Mouse (Mus musculus): ENCODE data around the gene Has1. TPM values are rescaled to one million over a fixed set of nuclear protein-coding genes. Genes with fewer than 3 reads are reported as not detected.

The Has1 gene
- polyA plus RNA-seq, 2 experiments from 2014 or later = not detected

DNA sequence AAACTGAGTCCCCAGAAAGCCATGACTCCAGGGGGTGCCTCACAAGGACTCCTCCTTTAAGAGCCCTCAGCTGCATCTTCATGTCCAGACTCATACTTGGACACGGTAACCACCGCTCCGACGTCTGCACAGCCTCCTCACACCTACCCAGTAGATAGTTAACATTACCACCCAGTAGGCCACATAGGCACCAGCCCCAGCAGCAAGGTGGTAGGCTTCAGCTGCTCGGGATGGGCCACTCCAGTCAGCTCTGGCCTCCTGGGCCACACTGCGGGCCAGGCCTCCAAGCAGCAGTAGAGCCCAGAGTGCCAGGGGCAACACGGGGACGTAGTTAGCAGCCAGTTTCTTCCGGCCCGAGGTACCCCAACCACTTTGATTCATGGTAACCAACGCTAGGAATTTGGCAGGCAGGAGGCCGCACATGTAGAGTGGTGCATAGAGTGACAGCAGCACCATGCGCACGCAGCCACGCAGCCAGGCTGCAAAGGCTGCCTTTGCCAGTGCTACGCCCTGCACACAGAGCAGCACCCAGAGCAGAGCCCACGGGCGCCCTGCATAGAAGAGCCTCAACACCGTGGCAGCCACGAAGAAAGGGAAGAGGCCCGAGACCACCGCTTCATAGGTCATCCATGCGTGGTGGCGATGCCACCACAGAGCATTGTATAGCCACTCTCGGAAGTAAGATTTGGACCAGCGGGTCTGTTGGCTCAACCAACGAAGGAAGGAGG, 11.3 kb downstream of the Has1 start:
- no peak for ATAC-seq

DNA sequence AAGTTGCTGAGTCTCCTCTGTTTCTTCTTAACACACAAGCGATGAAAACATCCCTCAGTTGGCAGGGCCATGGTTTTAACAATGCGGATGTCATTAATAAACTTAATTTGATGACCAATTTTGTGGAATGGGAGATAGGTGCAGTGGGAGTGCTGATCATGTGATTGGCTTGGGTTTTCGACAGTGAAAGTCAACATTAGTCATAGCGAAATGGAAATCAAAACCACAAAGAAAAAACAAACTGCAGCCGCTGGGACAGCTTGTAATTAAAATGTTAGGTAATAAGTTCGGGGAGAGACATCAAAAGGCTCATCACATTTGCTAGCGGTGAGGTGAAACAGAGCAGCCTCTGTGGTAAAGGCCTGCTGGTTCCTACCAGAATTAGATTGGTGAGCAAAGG, 14.2 kb downstream of the Has1 start:
- no peak for ATAC-seq

DNA sequence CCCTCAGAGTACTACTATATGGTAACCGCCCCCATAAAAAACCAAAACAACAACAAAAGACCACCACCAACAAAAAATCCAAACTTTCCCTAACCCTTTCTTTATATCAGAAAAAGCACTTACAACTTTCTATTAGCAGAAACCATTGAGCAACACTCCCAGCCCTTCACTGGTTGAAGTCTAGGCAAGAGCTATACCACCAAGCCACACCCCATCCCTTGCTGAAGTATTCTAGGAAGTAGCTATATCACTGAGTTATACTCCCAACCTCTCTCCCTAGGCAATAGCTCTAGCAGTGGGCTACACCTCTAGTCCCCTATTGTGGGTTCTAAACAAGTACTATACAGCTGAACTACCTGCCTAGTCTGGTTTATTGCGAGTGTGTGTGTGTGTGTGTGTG, 15.7 kb downstream of the Has1 start:
- ATAC-seq = no peak

DNA sequence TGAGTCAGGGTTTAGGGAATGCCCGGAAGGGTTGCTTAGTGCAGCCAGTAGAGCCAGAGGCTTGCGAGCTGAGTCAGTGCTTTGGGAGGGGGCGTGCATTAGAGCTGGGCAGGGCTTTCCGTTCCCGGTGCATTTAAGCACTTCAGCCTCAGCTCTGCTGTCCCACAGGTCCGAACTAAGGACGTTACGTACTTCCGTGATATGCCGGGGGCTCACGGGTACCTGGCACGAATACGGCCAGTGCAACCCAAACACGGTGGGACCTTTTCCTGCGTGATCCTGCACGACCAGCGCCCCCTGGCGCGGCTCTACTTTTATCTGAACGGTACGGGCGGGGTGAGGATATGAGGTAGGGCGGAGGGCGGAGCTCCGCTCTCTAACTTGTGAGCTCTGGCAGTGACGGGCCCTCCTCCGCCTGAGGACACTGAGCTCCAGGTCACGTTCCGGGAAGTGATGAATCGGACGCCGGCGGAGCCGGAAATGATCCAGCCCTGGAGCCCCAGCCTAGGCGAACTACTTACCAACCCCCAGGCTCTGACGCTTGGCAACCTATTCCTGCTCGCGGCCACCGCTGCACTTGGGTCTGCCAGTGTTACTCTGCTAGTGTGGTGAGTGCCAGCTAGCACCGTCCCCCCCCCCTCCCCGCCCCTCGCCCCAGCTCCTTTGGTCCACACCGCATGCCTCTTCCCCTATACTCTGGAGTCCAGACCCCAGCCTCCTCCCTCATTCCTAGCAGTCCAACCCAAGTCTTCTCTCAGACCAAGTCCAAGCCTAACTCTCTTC, 16.9 kb downstream of the Has1 start:
- ATAC-seq = peak; percentile 95

DNA sequence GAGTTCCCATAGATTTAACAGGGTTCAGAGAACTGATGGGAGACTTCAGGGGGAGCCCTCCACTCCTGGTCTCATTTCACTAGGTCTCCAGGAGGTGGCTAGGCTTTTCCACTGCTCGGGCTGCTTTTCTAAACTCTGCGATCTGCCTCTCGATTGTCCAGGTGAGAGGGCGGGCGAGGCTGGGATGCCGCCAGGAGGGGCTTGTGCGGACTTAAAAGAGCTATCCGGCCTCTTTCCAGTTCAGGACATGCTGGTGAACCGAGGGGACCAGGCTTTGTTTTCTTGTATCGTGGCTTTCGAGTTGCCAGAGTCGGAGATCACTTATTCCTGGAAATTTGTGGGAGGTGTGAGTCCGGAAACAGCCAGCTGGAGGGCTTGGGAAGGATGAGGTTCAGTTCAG, 17.6 kb downstream of the Has1 start:
- ATAC-seq = no peak

DNA sequence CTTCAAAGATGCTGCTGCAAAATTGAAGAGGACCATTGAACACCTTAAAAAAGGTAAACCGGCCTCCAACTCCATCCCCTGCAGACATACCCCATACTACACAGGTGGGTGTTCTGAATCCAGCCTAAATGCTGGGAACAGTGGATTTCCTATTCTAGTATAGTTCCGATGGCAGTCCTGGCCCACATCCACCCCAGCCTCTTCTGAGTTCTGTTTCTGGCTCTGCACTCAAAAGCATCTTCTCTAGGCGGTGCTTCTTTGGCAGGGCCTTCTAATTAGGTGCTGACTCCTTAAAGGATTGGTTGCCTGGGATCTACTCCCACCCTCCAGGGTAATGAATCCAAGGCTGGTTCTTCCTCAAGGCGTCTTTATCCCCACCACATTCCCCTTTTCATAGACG, 18.9 kb downstream of the Has1 start:
- ATAC-seq = no peak

DNA sequence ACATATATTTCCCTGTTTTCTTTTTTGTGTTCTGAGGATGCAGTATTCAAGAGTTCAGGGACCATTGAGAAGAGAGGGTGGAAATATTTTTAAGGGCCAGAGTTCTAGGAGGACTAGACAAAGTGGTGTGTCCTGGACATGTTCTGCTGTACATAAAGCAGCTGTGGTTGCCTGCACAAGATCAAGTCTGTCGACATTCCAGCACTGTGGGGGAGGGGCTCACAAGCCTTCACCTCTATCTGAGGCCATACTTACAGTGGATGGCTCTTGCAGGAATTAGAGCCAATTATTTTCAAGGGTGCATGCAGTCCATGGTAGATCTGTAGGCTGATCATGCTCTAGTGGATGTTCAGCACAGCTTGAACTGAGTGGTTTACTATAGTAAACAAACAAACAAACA, 20.1 kb downstream of the Has1 start:
- no peak for ATAC-seq

DNA sequence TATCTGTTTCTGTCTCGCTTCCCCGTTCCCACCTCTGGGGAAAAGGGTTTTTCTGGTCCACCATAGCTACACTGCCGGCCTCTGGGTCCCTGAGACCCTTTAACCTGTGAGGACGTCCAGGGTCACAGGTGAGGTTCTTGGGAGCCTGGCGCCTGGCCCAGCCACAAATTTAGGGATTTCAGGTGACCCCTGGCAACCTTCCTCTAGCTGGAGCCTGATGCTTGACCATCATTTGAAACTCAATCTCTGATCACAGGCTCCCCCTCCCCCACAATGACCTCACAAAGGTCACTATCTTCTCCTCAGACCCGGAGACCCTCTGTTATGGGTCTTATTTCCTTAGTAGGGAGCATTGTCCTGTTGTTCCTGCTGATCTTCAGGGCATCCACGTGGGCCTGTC, 24.3 kb downstream of the Has1 start:
- ATAC-seq = no peak

DNA sequence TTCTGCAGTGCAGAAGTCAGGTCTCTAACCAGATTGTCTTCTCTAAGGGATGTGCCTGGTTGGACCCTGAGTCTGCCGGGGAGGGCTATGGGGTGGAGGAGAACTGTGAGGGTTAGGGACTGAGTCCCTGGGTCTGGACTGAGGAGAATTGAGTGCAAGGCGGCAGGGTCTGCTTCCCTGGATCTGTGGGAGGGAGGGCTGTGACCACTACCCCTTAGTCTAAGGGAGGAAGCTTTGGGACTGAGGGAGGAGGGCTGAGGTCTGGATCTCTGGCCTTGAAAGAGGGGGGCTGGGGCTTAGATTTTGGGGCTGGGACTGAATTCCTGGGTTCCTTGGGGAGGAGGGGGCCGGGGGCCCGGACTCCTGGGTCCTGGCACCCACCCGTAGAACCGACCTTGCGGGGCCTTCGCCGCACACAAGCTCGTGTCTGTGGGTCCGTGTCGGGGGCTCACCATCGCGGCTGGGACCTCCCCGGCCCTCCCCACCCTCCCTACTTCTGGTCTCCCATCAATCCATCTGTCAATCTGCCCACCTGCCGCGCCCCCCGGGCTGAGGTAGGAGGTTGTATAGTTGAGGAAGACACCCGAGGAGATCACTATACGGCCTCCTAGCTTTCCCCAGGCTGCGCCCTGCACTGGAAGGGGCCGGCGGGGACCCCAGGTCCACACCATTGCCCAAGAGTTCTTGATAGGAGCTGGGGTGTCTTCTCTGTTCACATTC, 25.0 kb downstream of the Has1 start:
- no peak for ATAC-seq

DNA sequence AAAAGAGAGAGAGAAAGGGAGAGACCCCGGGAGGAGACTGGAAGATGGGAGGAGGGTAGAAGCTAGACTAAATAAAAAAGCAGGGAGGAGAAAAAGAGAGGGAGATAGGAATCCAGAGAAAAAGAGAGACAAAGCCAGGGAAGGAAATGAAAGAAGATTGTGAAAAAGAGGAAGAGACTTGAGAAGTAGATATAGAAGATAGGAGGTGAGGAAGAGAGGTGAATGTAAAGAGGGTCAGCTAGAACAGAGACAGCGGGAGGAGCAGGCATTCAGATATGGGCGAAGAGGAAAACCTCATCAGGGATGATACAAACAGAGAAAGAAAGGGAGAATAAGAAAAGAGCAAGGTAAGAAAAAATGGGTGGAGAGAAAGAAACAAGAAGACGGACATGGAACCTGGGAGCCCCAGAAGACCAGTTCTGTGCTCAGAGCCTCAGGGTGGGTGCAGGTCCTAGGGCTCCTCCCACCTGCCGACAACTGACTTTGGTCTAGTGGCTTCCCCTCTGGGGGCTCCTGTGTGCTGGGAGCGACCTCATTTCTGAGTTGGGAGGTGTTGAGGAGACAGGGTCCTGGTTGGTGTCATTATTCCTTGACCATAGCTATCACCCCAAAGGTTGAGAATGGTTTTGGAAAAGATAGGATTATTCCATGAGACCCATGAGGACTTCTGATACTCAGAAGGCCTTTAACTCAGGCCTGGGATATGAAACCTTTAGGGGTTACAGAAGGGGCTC, 25.8 kb downstream of the Has1 start:
- ATAC-seq = no peak

DNA sequence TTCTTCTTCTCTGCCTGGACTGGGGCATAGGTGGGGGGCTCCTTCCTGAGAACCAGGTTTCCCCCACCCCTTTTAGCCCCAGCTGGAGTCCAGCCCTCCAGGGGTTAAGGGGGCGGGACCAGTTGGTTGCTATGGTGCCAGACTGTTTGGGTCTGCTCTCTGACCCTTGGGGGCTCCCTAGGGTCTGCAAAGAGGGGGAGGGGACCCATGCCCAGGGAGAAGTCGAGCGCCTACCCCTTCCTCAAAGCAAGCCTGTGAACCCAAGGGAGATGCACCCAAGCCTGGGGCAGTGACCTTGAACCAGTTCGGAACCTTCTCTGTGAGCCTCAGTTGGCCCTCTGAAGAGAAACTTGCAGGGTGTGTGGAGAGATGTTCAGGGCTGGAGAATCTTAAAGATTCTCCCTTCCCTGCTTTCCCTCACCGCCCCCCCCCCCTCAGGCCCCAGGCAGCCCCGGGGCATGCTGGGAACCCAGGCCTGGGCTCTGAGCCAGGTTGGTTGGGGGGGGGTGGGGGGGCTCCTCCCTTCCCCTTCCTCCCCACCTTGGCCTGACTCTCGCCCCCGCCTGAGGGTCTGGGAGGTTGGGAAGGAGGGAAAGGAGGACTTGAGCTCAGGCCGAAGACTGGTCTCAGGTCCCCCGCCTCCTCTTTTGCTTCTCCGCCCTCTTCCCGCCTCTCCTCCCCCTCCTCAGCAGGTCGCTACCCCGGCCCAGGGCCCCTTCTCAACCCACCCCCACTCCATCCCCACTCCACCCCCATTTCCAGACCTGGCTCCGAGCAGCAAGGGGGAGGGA, 26.6 kb downstream of the Has1 start:
- ATAC-seq = no peak

DNA sequence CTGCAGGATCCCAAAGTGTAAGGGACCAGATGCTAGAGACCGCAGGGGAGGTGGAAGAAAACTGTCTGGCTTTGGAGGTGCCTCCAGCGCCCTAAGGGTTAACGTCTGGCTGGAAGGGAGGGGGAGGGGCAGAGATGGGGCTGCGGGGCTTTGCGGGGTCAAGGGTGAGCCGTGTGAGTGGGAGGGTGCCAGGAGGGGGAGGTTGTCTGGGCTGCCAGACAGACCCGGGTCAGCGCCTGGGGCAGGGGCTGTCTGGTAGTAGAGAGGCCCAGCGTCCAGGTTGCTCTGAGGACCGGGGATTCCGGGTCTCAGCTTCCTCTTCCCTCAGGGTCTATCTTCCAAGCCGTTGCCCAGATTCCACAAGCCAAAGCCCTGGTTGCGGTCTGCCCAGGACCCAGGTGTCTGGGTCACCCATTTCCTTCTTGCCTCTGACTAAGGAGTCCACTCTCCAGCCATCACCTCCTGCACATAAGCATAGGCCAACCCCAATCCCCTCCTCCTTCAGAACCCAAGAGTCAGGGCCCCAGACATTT, 27.3 kb downstream of the Has1 start:
- no peak for ATAC-seq

DNA sequence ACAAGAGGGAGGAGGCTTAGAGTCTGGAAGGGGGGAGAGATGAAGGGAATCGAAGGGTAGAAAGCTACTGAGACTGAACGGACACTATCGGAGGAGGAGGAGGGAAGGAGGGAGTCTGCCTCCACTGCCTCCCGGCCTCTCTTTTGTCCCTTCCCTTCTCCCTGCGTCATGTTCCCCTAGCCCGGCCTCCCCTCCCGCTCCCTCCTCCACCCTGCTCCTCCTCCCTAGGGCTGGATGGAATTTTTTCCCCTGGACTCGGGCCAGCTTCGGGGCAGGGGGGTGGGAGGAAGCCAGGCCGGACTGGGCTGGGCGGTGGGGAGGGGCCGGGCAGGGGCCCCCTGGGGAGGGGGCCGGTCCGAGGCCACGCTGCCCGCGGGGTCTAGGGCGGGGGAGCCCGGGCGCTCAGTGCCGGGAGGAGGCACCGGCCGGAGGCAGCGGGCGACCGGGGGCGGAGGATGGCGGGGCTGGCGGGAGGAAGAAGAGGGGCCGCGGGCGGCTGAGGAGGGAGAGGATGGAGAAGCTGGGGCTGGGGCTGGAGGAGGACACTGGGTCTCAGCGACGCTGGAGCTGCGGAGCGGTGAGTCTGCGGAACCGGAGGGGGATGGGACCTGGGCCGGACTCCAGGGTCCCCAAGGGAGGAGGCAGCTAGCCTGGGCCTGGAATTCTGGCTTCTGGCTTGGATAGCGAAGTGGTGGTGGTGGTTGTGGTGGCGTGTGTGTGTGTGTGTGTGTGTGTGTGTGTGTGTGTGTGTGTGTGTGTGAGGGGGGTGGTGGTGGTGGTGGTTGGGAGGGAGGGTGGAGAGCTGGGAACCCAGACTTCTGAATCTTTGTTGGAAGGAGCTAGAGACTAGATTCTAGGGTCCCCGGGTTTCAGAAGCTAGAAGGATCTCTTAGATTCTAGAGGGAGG, 28.0 kb downstream of the Has1 start, which contains the start of gene Spaca6:
Spaca6 (plus strand) TSS at position 408 of the 907 bp plus-strand sequence.
- peak; percentile 30 for ATAC-seq

DNA sequence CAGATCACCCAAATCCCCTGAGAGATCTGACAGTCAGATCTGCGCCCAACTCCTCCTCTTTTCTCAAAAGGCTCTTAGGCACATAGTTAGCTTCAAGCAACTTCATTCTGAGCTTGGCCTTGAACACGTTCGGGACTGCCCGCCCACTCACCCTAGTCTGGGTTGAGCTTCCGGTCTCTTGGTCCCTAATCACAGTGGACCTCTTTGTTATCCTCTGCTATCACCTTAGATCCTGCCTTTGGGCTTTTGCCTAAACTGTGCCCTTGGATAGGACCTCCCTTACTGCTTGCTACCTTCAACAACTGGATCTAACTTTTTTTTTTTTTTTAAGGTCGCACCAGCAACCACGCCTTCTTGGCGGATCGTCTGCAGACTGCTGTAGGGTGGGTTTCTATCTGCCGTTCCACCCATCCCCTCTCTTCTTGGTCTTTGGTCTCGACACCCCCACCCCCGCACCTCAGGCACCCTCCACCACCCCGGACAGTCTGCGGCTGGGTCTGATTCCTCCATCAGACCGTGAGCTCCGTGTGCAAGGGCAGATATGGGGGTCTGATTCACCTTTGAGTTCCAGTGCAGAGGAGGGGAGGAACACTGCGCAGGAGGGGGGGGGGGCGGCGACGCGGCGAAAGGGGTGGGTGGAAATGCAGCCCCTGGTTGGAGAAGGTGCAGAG, 28.9 kb downstream of the Has1 start:
- peak; percentile 46 for ATAC-seq

DNA sequence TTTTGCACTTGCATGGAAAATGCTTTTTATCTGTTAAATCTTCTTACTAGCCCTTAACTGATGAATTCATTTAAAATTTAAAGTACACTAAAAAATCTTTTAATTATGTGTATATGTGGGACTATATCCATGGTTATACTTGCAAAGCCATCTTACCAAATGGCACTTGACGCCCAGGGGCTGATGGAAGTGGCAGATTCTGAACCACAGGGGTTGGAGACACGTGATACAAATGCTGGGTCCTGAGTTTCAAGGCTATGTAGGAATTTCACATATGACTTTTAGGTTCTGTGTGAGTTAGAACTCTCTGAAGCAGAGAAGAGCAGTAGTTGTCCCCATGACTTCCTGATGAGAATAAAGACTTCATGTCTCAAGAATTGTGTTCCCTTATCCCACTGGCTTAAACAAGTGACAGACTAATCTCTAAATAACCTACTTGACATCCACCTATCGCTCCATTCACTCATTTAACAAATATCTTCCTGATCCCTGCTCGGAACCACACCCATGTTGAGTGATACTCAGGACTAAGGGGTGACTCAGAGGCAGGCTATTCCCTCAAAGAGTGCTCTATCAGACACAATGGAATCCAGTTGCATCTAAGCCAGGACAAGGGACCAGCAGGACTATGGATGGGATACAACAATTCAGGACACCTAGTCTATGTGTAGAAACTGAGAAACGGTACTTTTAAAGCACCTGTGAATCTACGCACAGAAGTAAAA, 31.2 kb downstream of the Has1 start:
- ATAC-seq = no peak

DNA sequence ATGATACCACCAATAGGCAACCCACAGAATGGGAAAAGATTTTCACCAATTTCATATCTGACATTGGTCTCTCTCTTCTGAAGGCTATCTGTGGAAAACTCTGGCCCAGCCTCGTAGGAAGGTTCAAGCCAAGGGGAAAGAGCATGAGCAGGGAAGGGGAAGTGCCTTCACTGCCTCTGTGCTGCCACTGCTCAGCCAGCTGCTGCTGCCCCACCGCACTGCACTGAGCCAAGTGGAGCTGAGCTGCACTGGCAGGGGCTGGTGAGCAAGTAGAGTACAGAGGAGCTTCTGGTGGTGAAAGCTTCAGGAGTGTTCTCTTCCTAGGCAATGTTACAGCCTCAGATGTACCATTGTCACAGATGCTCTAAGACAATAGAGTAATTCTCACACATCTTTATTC, 59.5 kb downstream of the Has1 start:
- ATAC-seq = no peak

Measured in CD4-positive, CD25-positive, alpha-beta regulatory T cell, adult 4 months (primary cell).